Mouse (Mus musculus) lung, postnatal 10 days (tissue): ENCODE data around the gene Rnf13.

Experiments
- DNase-seq: peaks from one replicate; pipeline ENCODE4 v3.0.0; 2021

Rnf13 gene

GRCm38 (mm10) chr3:57845786-57846661 is 110.2 kb downstream of the Rnf13 start:
- DNase-seq, result peak; percentile 6

DNA sequence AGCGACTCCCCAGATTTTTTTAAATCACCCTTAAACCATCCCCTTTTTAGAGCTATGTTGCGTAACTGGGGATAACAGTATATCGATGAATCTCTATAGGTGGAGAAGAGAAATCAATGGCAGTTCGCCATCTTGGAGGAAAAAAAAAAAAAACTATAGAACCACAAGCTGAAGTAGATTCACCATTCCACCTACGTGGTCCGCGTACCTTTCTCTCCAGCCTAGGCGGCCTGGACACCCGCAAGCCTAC is 110.7 kb downstream of the Rnf13 start:
- DNase-seq, result no peak

- DNase-seq, result peak; percentile 48
These were observed 111.3 kb downstream of the Rnf13 start for GRCm38 (mm10) chr3:57846912-57847759.

- DNase-seq, result peak; percentile 82
These were observed 111.9 kb downstream of the Rnf13 start, which contains the start of gene Pfn2 for GRCm38 (mm10) chr3:57847760-57848185. TSS of gene Pfn2 (minus strand) at chr3:57848079.

GRCm38 (mm10) chr3:57882945-57883344 is 147.1 kb downstream of the Rnf13 start:
- DNase-seq, result no peak
